Mouse (Mus musculus): Measurements from ENCODE around the gene Mri1.

Mri1 gene

DNA sequence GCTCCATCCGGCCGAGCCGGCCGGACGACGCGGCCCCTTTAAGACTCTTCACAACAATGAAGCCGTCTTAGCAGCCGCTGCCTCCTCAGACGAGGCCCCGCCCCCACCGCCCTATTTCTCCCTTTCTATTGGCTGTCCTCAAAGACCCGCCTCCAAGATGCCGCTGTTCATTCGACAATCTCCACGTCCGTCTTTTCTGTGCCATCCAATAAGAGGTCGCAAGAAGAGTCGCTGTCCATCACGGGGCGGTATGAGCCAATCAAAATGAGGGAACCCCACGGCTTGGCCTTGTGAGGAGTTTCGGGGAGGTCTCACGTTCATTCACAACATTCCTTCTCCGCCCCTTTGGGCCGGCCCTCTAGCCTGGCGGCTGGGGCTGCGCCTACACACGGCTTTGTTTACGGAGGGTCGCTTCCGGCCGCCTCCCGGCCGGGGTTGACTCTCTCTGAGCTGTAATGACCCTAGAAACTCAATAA, 20.1 kb downstream of the Mri1 start, which contains the start of gene Zswim4:
Gene Zswim4, minus strand, starts transcription at position 58 of the 476 bp plus-strand sequence.
- DNase-seq (ENCODE audit: extremely low read depth, low read depth, low spot score) = peak; percentile 97

DNA sequence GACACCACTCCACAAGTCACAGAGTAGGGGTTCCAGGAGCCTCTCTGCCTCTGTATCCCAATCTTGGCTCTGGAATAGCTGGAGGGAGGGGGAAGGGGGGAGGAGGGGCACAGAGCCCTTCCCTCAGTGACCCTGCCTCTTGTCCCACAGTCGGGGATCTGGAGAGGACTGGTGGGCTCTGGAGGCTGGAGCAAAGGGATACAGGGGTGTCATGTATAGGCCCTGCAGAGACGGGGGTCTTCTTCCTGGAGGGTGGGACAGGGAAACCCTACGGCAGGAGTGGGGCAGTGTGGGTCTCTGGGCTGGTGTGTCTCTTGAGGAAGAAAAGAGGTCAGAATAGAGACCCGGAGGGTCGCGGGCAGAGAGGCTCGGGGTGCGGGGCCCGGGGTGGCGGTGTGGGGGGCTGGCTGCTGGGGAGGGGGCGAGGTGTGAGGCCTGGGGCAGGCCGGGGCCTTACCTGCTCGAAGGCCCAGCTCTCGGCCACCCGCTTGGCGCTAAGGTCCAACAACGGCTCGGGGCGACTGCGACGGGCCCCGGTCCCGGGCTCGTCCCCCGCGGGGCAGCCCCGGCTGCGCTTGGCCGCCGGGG, 20.6 kb downstream of the Mri1 start:
- DNase-seq (ENCODE audit: extremely low read depth, low read depth, low spot score) = no peak

DNA sequence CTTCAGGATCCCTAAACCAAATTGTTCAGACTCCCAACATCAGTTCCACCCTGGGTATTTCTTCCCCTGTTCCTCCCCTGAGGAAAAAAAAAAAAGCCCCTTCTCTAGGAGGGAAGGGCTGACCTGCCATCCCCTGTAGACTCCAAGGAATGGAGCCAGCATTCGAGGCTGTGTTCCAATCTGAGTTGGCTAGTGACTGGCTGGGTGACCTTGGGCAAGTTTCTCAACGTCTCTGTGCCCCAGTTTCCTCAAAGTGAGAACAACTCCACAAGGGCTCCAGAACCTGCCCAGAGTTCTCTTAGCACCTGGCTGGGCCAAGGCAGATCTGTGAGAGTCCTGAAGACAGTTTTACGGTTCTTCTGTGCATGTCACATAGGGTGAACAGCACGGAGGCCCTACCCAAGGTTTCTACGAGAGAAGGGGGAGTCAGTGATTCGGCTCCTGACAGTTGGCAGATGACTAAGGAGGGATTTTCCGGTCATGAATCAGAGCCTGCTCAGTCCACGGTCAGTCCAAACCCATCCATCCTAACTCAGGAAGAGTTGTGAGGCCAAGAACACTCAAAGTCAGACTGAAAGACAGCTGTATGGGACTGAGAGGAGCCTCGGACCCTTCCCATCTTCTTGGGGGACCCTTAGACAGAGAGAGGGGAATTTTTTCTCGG, 21.2 kb downstream of the Mri1 start:
- no peak for DNase-seq (ENCODE audit: extremely low read depth, low read depth, low spot score)

DNA sequence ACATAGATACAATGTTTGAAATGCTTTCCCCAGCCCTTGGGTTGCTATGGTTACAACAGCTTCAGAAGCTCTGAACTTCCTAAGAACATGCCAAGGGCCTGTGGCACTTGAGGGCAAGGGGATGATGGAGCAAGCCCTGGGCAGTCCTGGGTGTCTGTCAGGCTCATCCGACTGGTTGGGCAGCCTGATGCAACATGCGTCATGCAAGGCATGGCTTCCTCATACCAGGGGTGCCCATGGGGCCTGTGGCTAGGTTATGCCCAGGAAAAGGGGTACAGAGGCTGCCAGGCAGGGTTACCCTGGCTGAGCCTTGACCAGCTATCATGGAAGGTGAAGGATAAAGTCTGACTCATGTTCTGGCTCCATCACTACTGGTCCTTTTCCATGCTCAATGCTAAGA, 24.1 kb downstream of the Mri1 start:
- DNase-seq (ENCODE audit: extremely low read depth, low read depth, low spot score) = peak; percentile 65

DNA sequence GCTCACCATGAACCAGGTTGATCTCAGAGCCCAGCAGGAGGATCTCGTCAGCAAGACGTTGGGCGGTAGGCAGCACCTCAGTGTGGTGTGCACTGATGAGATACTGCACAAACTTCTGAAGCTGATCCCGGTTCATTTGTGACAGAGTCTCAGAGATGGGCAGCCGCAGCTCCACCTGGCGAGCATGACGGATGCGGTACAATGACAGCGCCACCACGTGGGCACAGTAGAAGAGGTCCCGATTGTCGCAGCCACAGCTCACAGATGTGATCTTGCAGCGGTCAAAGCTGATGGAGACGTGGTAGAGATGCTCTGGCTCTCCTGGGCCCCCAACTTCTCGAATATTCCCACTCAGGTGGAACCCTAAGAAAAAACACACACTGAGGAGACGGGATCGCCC, 26.4 kb downstream of the Mri1 start:
- DNase-seq (ENCODE audit: extremely low read depth, low read depth, low spot score) = no peak

DNA sequence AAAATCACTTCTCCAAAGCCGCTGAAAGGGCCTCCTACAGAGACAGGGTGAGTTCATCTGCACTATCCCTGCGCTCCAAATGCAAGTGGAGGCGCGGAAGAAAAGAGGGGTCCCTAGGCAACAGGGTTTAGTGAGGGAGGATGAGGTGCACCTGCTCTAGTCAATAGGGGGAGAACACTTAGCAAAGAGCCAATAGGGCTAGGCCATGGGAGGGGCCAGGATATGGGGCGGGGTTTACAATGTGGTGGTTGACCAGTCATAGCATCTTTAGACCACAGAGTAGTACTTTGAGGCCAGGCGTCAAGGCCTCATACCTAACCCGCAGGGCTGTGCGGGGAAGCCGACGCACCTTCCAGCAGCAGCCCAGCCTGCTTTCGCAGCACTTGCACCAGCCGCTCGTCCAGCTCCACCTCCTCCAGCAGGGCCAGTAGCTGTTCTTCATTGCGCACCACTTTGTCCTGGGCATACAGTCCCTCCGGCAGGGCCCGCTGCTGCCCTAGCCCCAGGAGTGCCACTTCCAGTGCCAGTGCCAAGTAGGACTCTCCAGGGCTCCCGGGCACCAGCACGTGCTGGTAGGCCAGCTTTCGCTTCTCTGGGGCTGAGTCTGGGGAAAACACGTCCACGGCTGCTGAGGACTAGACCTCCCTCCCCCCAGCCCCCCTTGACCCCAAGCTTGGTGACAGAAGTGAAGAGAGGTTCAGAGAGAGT, 33.6 kb downstream of the Mri1 start:
- no peak for DNase-seq (ENCODE audit: extremely low read depth, low read depth, low spot score)

DNA sequence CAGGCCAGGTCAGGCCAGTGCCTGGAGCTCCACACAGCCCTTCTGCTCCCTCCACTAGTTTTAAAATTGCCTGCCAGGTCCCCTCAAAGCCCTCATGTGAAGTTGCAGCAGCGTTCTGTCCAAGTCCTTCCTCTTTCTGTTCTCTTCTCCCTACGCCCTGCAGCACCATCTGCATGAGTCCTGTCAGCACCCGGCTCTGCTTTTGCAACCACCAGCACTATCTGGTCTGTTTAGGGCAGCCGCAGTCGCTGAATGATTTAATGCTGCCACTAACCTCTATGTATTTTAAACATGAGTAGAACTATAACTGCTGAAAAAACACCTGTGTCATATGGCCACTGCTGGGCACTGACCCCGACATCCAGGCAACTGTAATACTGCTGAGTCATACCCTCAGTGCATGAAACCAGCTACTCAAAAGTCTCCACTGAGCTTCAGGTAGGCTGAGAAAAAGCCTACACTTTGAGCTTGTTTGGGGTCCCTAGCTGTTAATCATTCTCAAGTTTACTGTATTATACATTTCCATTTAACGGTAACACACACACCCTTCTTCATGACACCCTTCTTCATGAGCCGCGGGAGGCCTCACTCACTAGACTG, 34.5 kb downstream of the Mri1 start:
- DNase-seq (ENCODE audit: extremely low read depth, low read depth, low spot score) = no peak

DNA sequence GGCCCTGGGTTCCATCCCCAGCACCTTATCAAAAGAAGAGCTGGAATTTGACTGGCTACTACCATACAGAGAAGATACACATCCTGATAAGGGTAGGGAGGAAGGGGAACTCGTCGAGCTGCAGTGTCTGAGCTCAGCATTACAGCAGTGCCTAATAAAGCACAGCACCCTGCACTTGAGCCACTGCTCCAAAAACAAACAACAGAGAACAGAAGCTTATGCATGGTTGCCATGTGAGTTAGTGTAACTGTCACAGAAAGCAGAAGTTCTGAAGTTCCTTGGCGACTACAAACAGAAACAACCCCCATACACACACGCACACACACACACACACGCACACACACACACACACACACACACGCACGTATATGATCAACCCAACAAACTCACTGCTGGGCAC, 37.0 kb downstream of the Mri1 start:
- DNase-seq (ENCODE audit: extremely low read depth, low read depth, low spot score) = no peak

DNA sequence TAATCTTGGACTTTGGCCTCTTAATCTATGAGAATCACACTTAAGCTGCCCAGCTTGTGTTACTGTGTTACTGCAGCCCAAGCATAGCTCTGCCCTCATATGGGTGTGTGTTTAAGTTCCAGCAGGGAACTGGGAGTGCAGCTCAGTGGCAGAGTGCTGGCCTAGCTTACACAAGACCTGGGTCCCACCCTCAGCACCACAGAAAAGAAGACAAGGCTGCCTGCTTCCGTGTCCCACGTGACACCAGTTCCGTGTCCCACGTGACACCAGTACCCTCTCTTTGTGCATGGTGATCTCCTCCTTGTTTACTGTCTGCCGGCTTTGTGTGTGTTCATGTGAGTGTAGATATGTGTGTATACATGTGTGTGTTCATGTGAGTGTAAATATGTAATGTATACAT, 39.0 kb downstream of the Mri1 start:
- no peak for DNase-seq (ENCODE audit: extremely low read depth, low read depth, low spot score)

DNA sequence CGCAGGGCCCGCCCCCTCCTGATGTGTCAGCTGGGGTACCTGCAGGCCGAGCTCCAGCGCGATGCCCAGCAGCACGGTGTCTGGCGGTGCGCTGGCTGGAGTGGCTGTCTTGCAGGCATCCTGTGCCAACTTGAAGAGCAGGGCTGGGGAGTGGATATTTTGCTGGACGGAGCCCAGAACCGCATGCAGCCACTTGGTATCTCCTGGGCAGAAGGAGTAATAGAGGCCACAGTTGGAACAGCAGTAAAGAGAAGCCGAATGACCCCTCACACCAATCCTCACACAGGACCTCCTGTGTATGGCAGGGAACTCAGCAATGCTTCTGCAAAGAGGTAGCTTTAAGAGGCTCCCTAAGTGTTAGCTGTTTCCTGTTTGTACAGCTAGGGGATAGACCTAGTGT, 39.9 kb downstream of the Mri1 start:
- DNase-seq (ENCODE audit: extremely low read depth, low read depth, low spot score) = no peak

DNA sequence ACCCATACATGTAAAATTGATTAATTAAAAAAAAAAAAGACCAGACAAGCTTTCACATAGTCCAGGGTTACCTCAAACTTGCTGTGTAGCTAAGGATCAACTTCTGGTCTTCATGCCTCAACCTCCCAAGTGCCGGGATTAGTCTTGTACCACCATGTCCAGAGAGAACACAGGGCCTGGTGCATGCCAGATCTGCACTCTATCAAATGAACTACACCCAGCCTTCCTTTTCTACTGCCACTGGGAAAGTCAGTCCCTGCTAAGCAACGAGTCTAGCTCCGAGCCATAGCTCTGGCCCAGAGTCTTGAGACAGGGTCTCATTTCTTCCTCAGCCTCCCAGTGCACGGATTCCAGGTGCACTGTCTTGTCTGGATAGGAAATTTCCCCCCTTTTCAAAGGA, 43.8 kb downstream of the Mri1 start:
- DNase-seq (ENCODE audit: extremely low read depth, low read depth, low spot score) = no peak

DNA sequence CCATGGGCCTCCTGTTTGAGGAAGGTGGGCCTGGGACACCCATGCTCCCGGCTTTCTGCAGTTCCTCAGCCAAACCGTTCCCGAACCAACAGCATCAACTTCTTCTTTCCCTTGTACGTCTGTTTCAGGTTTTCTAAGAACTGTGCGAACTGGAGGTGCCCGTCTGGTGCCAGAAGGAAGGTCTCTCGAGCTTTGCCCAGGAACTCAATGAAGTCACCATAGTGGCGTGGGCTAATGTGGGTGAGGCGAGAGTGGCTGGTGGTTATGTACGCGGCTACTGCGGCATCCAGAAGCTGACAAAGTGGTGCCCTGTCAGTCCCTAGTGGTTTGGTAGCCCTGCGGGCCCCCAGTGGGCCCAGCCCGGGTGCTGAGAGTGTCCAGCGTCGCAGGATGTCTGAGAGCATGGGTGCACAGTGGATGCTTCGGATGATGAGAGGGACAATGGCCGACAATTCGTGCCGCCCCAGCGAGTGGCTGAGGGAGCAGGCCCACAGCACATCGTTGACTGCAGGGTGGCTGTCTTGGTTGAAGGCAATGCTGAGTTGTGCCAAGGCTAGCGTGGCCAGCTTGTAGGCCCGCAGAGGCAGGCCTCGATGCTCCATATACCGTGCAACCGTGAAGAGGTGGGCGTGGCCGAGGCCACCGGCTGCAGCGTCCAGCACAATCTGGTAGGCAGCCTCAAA, 45.1 kb downstream of the Mri1 start:
- DNase-seq (ENCODE audit: extremely low read depth, low read depth, low spot score) = no peak

DNA sequence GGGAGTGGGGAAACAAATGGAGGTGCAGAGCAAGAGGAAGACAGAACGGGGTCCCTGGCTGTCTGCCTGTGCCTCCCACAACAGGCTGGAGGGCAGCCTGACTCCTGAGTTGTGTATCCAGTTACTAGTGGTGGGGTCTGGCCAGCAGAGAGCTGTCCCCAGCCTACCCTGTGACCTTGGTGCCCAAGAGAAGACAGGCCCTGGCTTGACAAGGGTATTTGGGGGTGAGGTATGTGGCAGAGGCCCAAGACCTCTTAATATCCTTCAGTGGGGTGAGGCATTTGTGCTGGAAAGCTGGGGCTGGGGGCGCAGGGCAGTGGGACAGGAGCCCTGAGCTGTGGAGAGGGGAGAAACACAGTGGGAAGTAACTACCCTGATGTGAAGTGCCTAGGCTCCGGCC, 45.9 kb downstream of the Mri1 start:
- DNase-seq (ENCODE audit: extremely low read depth, low read depth, low spot score) = no peak

DNA sequence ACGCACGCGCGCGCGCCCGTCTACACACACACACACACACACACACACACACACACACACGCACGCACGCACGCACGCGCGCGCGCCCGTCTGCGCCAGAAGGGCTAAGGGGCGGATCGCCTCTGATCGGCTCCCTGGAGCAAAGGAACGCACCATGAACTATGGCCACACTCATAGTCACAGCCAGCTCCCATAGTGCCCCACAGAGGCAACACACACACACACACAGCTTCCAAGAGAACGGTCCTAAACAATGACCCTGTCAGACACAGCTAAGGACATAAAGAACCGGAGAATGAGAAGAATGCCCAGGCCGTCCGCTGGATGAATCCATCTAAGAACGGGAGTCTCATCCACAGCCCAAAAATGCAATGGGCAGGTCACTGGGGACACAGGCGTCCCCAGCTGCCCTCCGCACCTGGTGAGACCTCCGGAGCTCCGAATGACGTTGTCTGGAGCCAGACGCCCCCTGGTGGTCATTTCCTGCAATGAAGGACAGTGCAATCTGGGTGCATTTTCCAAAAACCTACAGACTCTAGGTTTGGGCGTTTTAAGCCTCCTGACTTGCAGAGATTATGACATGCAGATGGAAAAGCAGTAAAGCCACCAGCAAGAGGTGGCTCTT, 46.8 kb downstream of the Mri1 start:
- no peak for DNase-seq (ENCODE audit: extremely low read depth, low read depth, low spot score)

DNA sequence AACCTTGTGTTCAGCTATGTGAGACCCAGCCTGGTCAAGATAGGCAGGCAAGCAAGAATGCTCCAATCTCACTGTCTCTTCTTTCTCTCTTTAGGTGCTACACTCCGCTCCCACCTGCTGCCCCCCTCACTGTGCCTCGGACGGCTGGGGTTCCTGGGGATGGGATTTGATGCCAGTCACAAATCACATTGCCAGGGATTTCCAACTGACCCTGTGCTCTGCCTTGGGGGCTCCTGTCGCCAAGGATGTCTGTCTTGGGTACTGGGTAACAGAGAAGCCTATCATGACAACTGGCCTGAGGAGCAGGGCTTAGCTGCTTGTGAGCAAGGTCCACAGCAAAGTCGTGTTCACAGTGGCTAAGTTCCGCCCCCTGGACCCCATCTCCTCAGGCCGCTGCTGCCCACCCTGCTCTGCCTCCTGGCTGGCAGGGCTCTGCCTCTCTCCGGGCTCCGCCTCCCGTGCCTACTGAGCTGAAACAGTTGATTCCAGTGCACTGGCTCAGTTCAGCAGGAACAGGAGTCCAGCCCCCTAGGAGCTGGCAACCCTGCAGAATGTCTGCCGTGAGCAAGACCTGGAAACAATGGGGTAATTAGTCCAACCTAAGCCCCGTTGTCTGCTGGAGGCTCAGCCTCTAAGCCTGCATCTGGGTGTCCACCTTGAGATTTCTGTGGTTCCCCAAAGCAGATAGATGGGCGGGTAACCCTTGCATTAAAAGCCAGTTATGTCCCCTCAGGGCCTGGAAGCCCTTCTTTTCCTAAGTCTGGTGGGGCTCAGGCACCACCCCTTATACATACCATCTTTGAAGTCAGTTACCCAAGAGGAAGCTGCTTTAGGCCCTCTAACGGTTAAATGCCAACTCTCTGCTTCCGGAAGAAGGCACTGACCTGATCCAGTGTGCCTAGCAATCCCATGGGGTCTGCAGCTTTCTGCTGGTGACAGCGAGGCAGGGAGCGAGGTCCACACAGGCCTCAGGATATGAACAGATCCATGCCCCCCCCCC, 48.4 kb downstream of the Mri1 start:
- no peak for DNase-seq (ENCODE audit: extremely low read depth, low read depth, low spot score)

DNA sequence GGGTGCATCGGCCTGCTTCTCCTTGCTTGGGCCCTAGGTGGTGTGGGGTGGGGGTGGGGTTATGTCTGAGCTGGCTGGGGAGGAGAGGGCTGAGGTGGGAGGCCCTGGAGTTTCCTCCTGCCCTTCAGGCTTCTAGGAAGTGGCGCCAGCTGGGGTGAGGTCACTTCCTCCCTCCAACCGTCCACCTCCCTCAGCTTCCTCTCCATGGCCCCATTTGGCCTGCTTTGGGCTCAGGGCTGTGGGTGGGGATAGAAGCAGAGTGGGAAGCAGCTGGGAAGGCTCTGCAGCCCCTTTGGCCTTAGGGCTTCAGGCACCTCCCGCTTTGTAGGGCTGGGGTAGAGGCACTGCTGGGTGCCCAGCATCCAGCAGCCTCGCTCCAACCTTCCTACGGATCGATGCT, 49.3 kb downstream of the Mri1 start:
- no peak for DNase-seq (ENCODE audit: extremely low read depth, low read depth, low spot score)

DNA sequence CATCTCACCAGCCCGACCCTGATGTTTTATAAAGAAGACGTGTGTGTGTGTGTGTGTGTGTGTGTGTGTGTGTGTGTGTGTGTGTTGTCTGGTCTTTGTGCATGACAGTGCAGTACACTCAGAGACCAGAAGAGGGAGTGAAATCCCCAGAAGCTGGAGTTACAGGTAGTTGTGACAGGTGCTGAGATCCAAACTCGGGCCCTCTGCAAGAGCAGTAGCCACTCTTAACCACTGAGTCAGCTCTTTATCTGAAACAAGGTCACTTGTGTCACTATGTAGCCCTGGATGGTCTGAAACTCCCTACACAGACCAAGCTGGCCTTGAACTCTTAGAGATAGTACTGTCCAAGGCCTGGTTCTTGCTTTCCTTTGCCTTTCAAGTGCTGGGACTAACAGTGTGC, 50.5 kb downstream of the Mri1 start:
- DNase-seq (ENCODE audit: extremely low read depth, low read depth, low spot score) = no peak

DNA sequence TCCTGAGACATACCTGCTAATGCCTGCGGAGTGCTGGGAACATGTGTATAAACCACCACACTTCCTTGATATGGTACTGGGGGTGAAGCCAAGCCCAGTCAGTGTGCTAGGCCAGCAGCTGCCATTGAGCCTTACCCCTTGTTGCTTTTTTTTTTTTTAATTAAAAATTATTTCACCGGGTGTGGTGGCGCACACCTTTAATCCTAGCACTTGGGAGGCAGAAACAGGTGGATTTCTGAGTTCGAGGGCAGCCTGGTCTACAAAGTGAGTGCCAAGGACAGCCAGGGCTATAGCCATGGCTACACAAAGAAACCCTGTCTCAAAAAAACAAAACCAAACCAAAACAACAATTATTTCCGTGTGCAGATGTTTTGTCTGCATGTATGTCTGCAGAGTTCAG, 52.1 kb downstream of the Mri1 start:
- DNase-seq (ENCODE audit: extremely low read depth, low read depth, low spot score) = no peak

DNA sequence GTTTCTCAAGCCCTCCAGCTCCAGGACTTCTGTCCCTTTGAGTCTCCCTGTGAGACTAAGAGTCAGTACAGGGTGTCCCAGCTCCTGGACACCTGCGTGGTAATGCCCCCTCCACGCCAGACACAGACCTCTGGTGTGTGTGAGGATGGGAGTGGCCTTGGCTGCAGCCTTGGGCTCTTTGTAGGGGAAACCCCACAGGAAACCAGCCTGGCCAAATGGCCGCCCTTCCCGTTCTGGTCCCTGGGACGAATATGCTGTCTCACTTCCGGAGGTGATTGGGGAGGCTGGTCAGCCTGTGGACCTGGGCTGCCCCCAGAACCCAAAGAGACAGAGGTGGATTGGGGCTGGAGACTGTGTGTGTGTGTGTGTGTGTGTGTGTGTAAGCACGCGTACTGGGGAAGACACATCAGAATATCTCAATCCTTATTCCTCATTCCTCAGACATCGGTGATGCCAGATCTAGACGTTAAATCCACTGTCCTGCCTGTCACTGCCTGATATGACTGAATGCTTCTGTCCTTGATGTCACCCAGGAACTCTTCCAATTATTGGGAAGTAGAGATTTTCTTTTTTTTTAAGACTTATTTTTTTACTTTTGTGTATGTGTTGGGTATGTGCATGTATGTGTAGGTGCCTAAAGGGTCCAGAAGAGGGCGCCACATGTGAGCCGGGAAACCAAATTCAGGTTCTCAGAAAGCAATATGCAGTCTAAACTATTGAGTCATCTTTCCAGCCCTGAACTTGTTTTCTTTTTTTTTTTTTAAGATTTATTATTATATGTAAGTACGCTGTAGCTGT, 53.0 kb downstream of the Mri1 start:
- no peak for DNase-seq (ENCODE audit: extremely low read depth, low read depth, low spot score)
